In the genomic region with DNA sequence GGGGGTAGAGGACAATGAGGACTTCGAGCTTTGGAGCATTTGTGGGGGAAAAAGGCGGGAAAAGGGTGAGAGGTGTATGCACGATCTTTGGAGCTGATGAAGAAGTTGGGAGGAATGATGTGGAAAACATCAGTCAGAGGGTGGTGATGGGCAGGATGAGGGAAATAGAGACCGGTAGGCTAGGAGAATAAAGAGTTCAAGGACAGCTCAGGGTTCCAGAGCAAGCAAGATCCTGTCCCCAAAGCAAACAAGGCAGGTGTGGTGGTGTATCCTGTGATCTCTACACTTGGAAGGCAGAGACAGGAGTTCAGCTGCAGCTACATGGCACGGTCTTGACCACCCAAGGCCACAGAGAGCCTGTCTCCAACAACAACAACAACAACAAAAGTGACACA, we compare ENCODE assay signal across 8 mouse cellular contexts. TPM values are rescaled to one million over a fixed set of nuclear protein-coding genes. Genes with fewer than 3 reads are reported as not detected.
DNase-seq lines count a peak whose midpoint lies in the region; ATAC-seq and TF ChIP-seq lines count a peak whose summit lies in the region.

No protein-coding gene starts in this region.

- H3K9ac ChIP-seq in kidney, embryonic 14.5 days (ENCODE audit: low read depth, low read length): no peak overlapping the region
- no peak overlapping the region for H3K9ac ChIP-seq in hindbrain, postnatal 0 days (replicated peaks; ENCODE audit: low read length)

- WGBS in kidney, embryonic 14.5 days: 29% methylated on average over 5 of the region's 5 CpGs
- WGBS in embryonic facial prominence, embryonic 10.5 days: 32% methylated on average over 5 of the region's 5 CpGs
- 22% methylated on average over 5 of the region's 5 CpGs for WGBS in hindbrain, postnatal 0 days

- H3K36me3 ChIP-seq in kidney, embryonic 14.5 days (ENCODE audit: control insufficient read depth, insufficient read depth, low read length): peaks cover 13% of the 10 kb centered on the region
- peaks cover 21% of the 10 kb centered on the region for H3K36me3 ChIP-seq in embryonic facial prominence, embryonic 10.5 days (replicated peaks)
- peaks cover 8% of the 10 kb centered on the region; the same call in 1 of the 2 replicates for H3K36me3 ChIP-seq in hindbrain, postnatal 0 days (ENCODE audit: insufficient read depth, low read length)

- H3K9me3 ChIP-seq in kidney, embryonic 14.5 days (ENCODE audit: control insufficient read depth, low read length): no peaks in the 10 kb centered on the region
- H3K9me3 ChIP-seq in embryonic facial prominence, embryonic 10.5 days: no peaks in the 10 kb centered on the region
- no peaks in the 10 kb centered on the region for H3K9me3 ChIP-seq in hindbrain, postnatal 0 days (ENCODE audit: low read length)

- H3K27me3 ChIP-seq in kidney, embryonic 14.5 days (ENCODE audit: control insufficient read depth, insufficient read depth, low read length): no peaks in the 10 kb centered on the region
- H3K27me3 ChIP-seq in embryonic facial prominence, embryonic 10.5 days (replicated peaks; ENCODE audit: low read depth, poor library complexity, severe bottlenecking): no peaks in the 10 kb centered on the region
- H3K27me3 ChIP-seq in hindbrain, postnatal 0 days (ENCODE audit: insufficient read depth, low read length): no peaks in the 10 kb centered on the region

- TF ChIP-seq CTCF in hindbrain, postnatal 0 days (IDR thresholded peaks at IDR 0.05; ENCODE audit: low read depth): no peak

- ATAC-seq in kidney, embryonic 14.5 days (ENCODE audit: low FRiP score, low TSS enrichment): peak; percentile 44
- no peak; the same call in 1 of the 2 replicates for ATAC-seq in hindbrain, postnatal 0 days
- ATAC-seq in monocyte, adult 5-6 weeks (replicated peaks; ENCODE audit: insufficient number of reproducible peaks, low FRiP score, low TSS enrichment, poor library complexity, severe bottlenecking): 0 out of 2 replicates have a peak, but pooled peaks have one; percentile 7

- peak overlapping the region; percentile 71; the same call in 1 of the 2 replicates for H3K4me3 ChIP-seq in kidney, embryonic 14.5 days (ENCODE audit: low read length)
- H3K4me3 ChIP-seq in embryonic facial prominence, embryonic 10.5 days: peak overlapping the region; percentile 84
- H3K4me3 ChIP-seq in hindbrain, postnatal 0 days (ENCODE audit: low read length): peak overlapping the region; percentile 67; the same call in 1 of the 2 replicates

- peaks cover 8% of the 10 kb centered on the region; the same call in 1 of the 2 replicates for H3K4me1 ChIP-seq in kidney, embryonic 14.5 days (ENCODE audit: control insufficient read depth, insufficient read depth, low read length)
- peaks cover 17% of the 10 kb centered on the region for H3K4me1 ChIP-seq in embryonic facial prominence, embryonic 10.5 days
- H3K4me1 ChIP-seq in hindbrain, postnatal 0 days (ENCODE audit: insufficient read depth, low read length): no peaks in the 10 kb centered on the region

- no peak for DNase-seq in kidney, postnatal 14 days
- DNase-seq in embryonic facial prominence, embryonic 10.5 days (ENCODE audit: low spot score): no peak
- DNase-seq in hindbrain, postnatal 0 days (ENCODE audit: low spot score): no peak
- DNase-seq in spleen, postnatal 14 days (ENCODE audit: low spot score in 2 of 2): no peak
- DNase-seq in left cerebral cortex, adult 18-20 months (ENCODE audit: low spot score in 2 of 2): no peak
- no peak for DNase-seq in cerebellum, postnatal 14 days

- no peak overlapping the region for H3K27ac ChIP-seq in kidney, embryonic 14.5 days (ENCODE audit: low read depth, low read length)
- peak overlapping the region; percentile 93 for H3K27ac ChIP-seq in embryonic facial prominence, embryonic 10.5 days (replicated peaks)
- peak overlapping the region; percentile 62 for H3K27ac ChIP-seq in hindbrain, postnatal 0 days

- peak overlapping the region; percentile 65; the same call in 1 of the 2 replicates for H3K4me2 ChIP-seq in kidney, embryonic 14.5 days (replicated peaks; ENCODE audit: low read depth, low read length)
- peak overlapping the region; percentile 84 for H3K4me2 ChIP-seq in hindbrain, postnatal 0 days (ENCODE audit: low read depth, low read length)

RNA-seq across cellular contexts. Expression of gene Ap1s1, which starts 0.4 kb away (rescaled TPM):
- polyA plus RNA-seq in kidney, embryonic 14.5 days (2014; fragmentation: Nextera tagmentation; extraction: Ambion mirVana): 145 and 152 TPM in 2 replicates
- polyA plus RNA-seq in embryonic facial prominence, embryonic 10.5 days (2016; fragmentation: Nextera tagmentation; extraction: Ambion mirVana): 177 and 178 TPM in 2 replicates
- total RNA-seq in hindbrain, postnatal 0 days (2014; rRNA removed): 122 and 123 TPM in 2 replicates
- 226 and 230 TPM in 2 replicates for polyA plus RNA-seq in hindbrain, postnatal 0 days (2015; fragmentation: Nextera tagmentation; extraction: Ambion mirVana)
- 11.6 to 30.8 TPM (median 18.7 TPM) in 3 replicates for total RNA-seq in monocyte, adult 5-6 weeks (2017)
- total RNA-seq in left cerebral cortex, adult 18-20 months (2021): 100 to 1,000 TPM; 391 to 401 TPM

RNA-seq across cellular contexts. Expression of gene Vgf, which starts 20.1 kb away (rescaled TPM):
- 0.16 and 0.36 TPM in 2 replicates for polyA plus RNA-seq in kidney, embryonic 14.5 days (2014; fragmentation: Nextera tagmentation; extraction: Ambion mirVana)
- polyA plus RNA-seq in embryonic facial prominence, embryonic 10.5 days (2016; fragmentation: Nextera tagmentation; extraction: Ambion mirVana): 0.39 and 0.40 TPM in 2 replicates
- 136 and 137 TPM in 2 replicates for total RNA-seq in hindbrain, postnatal 0 days (2014; rRNA removed)
- 43.2 and 45.9 TPM in 2 replicates for polyA plus RNA-seq in hindbrain, postnatal 0 days (2015; fragmentation: Nextera tagmentation; extraction: Ambion mirVana)
- not detected in 3 replicates for total RNA-seq in monocyte, adult 5-6 weeks (2017)
- 100 to 1,000 TPM; 390 to 400 TPM for total RNA-seq in left cerebral cortex, adult 18-20 months (2021)

RNA-seq across cellular contexts. Expression of gene Serpine1, which starts 25.7 kb away (rescaled TPM):
- 0.26 and 0.32 TPM in 2 replicates for polyA plus RNA-seq in kidney, embryonic 14.5 days (2014; fragmentation: Nextera tagmentation; extraction: Ambion mirVana)
- 0.12 TPM in 1 of 2 replicates, not detected in the other for polyA plus RNA-seq in embryonic facial prominence, embryonic 10.5 days (2016; fragmentation: Nextera tagmentation; extraction: Ambion mirVana)
- total RNA-seq in hindbrain, postnatal 0 days (2014; rRNA removed): 3.0 and 3.5 TPM in 2 replicates
- 0.10 and 0.25 TPM in 2 replicates for polyA plus RNA-seq in hindbrain, postnatal 0 days (2015; fragmentation: Nextera tagmentation; extraction: Ambion mirVana)
- total RNA-seq in monocyte, adult 5-6 weeks (2017): not detected in 3 replicates
- total RNA-seq in left cerebral cortex, adult 18-20 months (2021): under 1 TPM; 0.70 to 0.89 TPM

RNA-seq across cellular contexts. Expression of gene Znhit1, which starts 58.5 kb away (rescaled TPM):
- polyA plus RNA-seq in kidney, embryonic 14.5 days (2014; fragmentation: Nextera tagmentation; extraction: Ambion mirVana): 80.6 and 93.2 TPM in 2 replicates
- 106 and 117 TPM in 2 replicates for polyA plus RNA-seq in embryonic facial prominence, embryonic 10.5 days (2016; fragmentation: Nextera tagmentation; extraction: Ambion mirVana)
- 68.1 and 84.1 TPM in 2 replicates for total RNA-seq in hindbrain, postnatal 0 days (2014; rRNA removed)
- 140 and 143 TPM in 2 replicates for polyA plus RNA-seq in hindbrain, postnatal 0 days (2015; fragmentation: Nextera tagmentation; extraction: Ambion mirVana)
- total RNA-seq in monocyte, adult 5-6 weeks (2017): 21.8 to 58.2 TPM (median 38.8 TPM) in 3 replicates
- 100 to 1,000 TPM in 1 of 2 experiments, 10 to 100 TPM in 1; 96.6 to 107 TPM for total RNA-seq in left cerebral cortex, adult 18-20 months (2021)

RNA-seq across cellular contexts. Expression of gene Plod3, which starts 59.5 kb away (rescaled TPM):
- 28.5 and 41.4 TPM in 2 replicates for polyA plus RNA-seq in kidney, embryonic 14.5 days (2014; fragmentation: Nextera tagmentation; extraction: Ambion mirVana)
- polyA plus RNA-seq in embryonic facial prominence, embryonic 10.5 days (2016; fragmentation: Nextera tagmentation; extraction: Ambion mirVana): 42.6 and 44.6 TPM in 2 replicates
- total RNA-seq in hindbrain, postnatal 0 days (2014; rRNA removed): 58.8 and 63.5 TPM in 2 replicates
- polyA plus RNA-seq in hindbrain, postnatal 0 days (2015; fragmentation: Nextera tagmentation; extraction: Ambion mirVana): 25.2 and 28.7 TPM in 2 replicates
- 193 to 207 TPM (median 205 TPM) in 3 replicates for total RNA-seq in monocyte, adult 5-6 weeks (2017)
- total RNA-seq in left cerebral cortex, adult 18-20 months (2021): 10 to 100 TPM; 32.2 to 32.8 TPM

Comparison
In these comparisons a context has a peak if more than half of its experiments do, and no peak if none do; other contexts are left out.
1. RNA of gene Vgf, which starts 20.1 kb away (total RNA-seq): 390 to 400 TPM in left cerebral cortex, adult 18-20 months and 136 to 137 TPM in hindbrain, postnatal 0 days; not detected in monocyte, adult 5-6 weeks; every median in the first group is over 100 times any median in the second.
2. Peak in every context shown above with its lines, with median percentiles within 50 percentile points of each other: H3K4me3 ChIP-seq.